Mouse (Mus musculus): ENCODE measurements around the gene Rab37.

GRCm38 (mm10) chr11:115071631-115072294 is 19.5 kb upstream of the Rab37 start:
- TF ChIP-seq POLR2A (IDR thresholded peaks at IDR 0.05; ENCODE audit: insufficient read length, low read depth) (no peak), E2F4 (IDR thresholded peaks at IDR 0.05; ENCODE audit: insufficient read depth) (no peak), MAX (IDR thresholded peaks at IDR 0.05; ENCODE audit: low read depth) (no peak), MYOG (IDR thresholded peaks at IDR 0.05; ENCODE audit: control insufficient read depth in 1 of 3, insufficient read depth in 1 of 3, insufficient read length in 2 of 3, low read depth in 2 of 3) (peak; percentile 55 to 90 (median 84)), POLR2AphosphoS2 (IDR thresholded peaks at IDR 0.05; ENCODE audit: insufficient read length, low read depth) (no peak), USF1 (IDR thresholded peaks at IDR 0.05; ENCODE audit: low read depth) (no peak), REST (IDR thresholded peaks at IDR 0.05; ENCODE audit: insufficient read depth, insufficient read length) (no peak)

Data from myocyte (in vitro differentiated cells).